Mouse (Mus musculus): ENCODE data around the gene Atp6v0e2. TPM values are rescaled to one million over a fixed set of nuclear protein-coding genes. Genes with fewer than 3 reads are reported as not detected.

Gene Atp6v0e2
- polyA plus RNA-seq, 2 experiments, result 0.75 to 0.81 TPM

GRCm38 (mm10) chr6:48493136-48493730, 44.2 kb upstream of the Atp6v0e2 start:
- Histone ChIP-seq H3K27ac (no peak overlapping the region), H3K9me3 (ENCODE audit: control insufficient read depth, low read length) (no peaks in the 10 kb centered on the region), H3K4me3 (ENCODE audit: insufficient read depth in 1 of 2, low read depth in 2 of 2, low read length in 2 of 2) (no peak overlapping the region), H3K9ac (replicated peaks) (no peak overlapping the region), H3K36me3 (replicated peaks; ENCODE audit: control insufficient read depth, insufficient read depth, low read depth) (no peaks in the 10 kb centered on the region), H3K27me3 (ENCODE audit: control insufficient read depth, insufficient read depth, low read length) (no peaks in the 10 kb centered on the region), H3K4me2 (ENCODE audit: low read depth) (no peak overlapping the region), H3K4me1 (replicated peaks; ENCODE audit: control insufficient read depth in 2 of 2, insufficient read depth in 2 of 2, low read length in 1 of 2) (0 out of 4 replicates have a peak, but pooled peaks cover 0 to under 1% of the 10 kb centered on the region in 2 experiments)
- ATAC-seq (ENCODE audit: insufficient read depth) (no peak), DNase-seq (ENCODE audit: low read depth in 3 of 3, low spot score in 3 of 3) (no peak)
- WGBS (ENCODE audit: insufficient replicate concordance), result 39% methylated on average over 8 of the region's 8 CpGs
- TF ChIP-seq CTCF (IDR thresholded peaks at IDR 0.05; ENCODE audit: low read depth), result no peak
- no peak for TF ChIP-seq EP300 (IDR thresholded peaks at IDR 0.05; ENCODE audit: low read depth)

GRCm38 (mm10) chr6:48497521-48497920, 39.9 kb upstream of the Atp6v0e2 start:
- 68% methylated on average over 4 of the region's 4 CpGs for WGBS (ENCODE audit: insufficient replicate concordance)

GRCm38 (mm10) chr6:48503847-48504240, 33.6 kb upstream of the Atp6v0e2 start:
- Histone ChIP-seq H3K4me2 (ENCODE audit: low read depth) (peak overlapping the region; percentile 82), H3K4me3 (ENCODE audit: insufficient read depth in 1 of 2, low read depth in 2 of 2, low read length in 2 of 2) (peak overlapping the region in 1 of 2 experiments; percentile 64; a peak in 2 of 4 replicates)
- peak; percentile 28; the same call in 1 of the 2 replicates for ATAC-seq (ENCODE audit: insufficient read depth)

More at GRCm38 (mm10) chr6:48497521-48497920, 39.9 kb upstream of the Atp6v0e2 start:
- Histone ChIP-seq H3K27ac (no peak overlapping the region), H3K27me3 (ENCODE audit: control insufficient read depth, insufficient read depth, low read length) (no peaks in the 10 kb centered on the region), H3K4me3 (ENCODE audit: insufficient read depth in 1 of 2, low read depth in 2 of 2, low read length in 2 of 2) (no peak overlapping the region), H3K4me2 (ENCODE audit: low read depth) (no peak overlapping the region), H3K9ac (replicated peaks) (no peak overlapping the region), H3K9me3 (ENCODE audit: control insufficient read depth, low read length) (no peaks in the 10 kb centered on the region), H3K4me1 (replicated peaks; ENCODE audit: control insufficient read depth in 2 of 2, insufficient read depth in 2 of 2, low read length in 1 of 2) (no peaks in the 10 kb centered on the region), H3K36me3 (replicated peaks; ENCODE audit: control insufficient read depth, insufficient read depth, low read depth) (no peaks in the 10 kb centered on the region)
- TF ChIP-seq CTCF (IDR thresholded peaks at IDR 0.05; ENCODE audit: low read depth) (no peak), EP300 (IDR thresholded peaks at IDR 0.05; ENCODE audit: low read depth) (no peak)
- ATAC-seq (ENCODE audit: insufficient read depth) (no peak), DNase-seq (ENCODE audit: low read depth in 3 of 3, low spot score in 3 of 3) (no peak)

GRCm38 (mm10) chr6:48504241-48504854, 33.1 kb upstream of the Atp6v0e2 start:
- under 1% methylated on average over 26 of the region's 26 CpGs for WGBS (ENCODE audit: insufficient replicate concordance)
- Histone ChIP-seq H3K4me1 (replicated peaks; ENCODE audit: control insufficient read depth in 2 of 2, insufficient read depth in 2 of 2, low read length in 1 of 2) (peaks cover 0 to 3% of the 10 kb centered on the region in 2 experiments; a peak in 2 of 4 replicates), H3K4me2 (ENCODE audit: low read depth) (peak overlapping the region; percentile 82), H3K27ac (no peak overlapping the region), H3K4me3 (ENCODE audit: insufficient read depth in 1 of 2, low read depth in 2 of 2, low read length in 2 of 2) (peak overlapping the region; percentile 53 to 64), H3K27me3 (ENCODE audit: control insufficient read depth, insufficient read depth, low read length) (no peaks in the 10 kb centered on the region), H3K36me3 (replicated peaks; ENCODE audit: control insufficient read depth, insufficient read depth, low read depth) (no peaks in the 10 kb centered on the region), H3K9ac (replicated peaks) (peak overlapping the region; percentile 59), H3K9me3 (ENCODE audit: control insufficient read depth, low read length) (no peaks in the 10 kb centered on the region)
- TF ChIP-seq EP300 (IDR thresholded peaks at IDR 0.05; ENCODE audit: low read depth), result no peak
- TF ChIP-seq CTCF (IDR thresholded peaks at IDR 0.05; ENCODE audit: low read depth), result no peak
- DNase-seq (ENCODE audit: low read depth in 3 of 3, low spot score in 3 of 3) (peak; percentile 37 to 46 (median 38)), ATAC-seq (ENCODE audit: insufficient read depth) (peak; percentile 72)

More at GRCm38 (mm10) chr6:48503847-48504240, 33.6 kb upstream of the Atp6v0e2 start:
- Histone ChIP-seq H3K27ac (no peak overlapping the region), H3K27me3 (ENCODE audit: control insufficient read depth, insufficient read depth, low read length) (no peaks in the 10 kb centered on the region), H3K4me1 (replicated peaks; ENCODE audit: control insufficient read depth in 2 of 2, insufficient read depth in 2 of 2, low read length in 1 of 2) (peaks cover 0 to 3% of the 10 kb centered on the region in 2 experiments; a peak in 2 of 4 replicates), H3K9ac (replicated peaks) (no peak overlapping the region; the same call in 1 of the 2 replicates), H3K9me3 (ENCODE audit: control insufficient read depth, low read length) (no peaks in the 10 kb centered on the region), H3K36me3 (replicated peaks; ENCODE audit: control insufficient read depth, insufficient read depth, low read depth) (no peaks in the 10 kb centered on the region)
- no peak for TF ChIP-seq EP300 (IDR thresholded peaks at IDR 0.05; ENCODE audit: low read depth)
- TF ChIP-seq CTCF (IDR thresholded peaks at IDR 0.05; ENCODE audit: low read depth), result no peak
- 2% methylated on average over 2 of the region's 2 CpGs for WGBS (ENCODE audit: insufficient replicate concordance)
- no peak for DNase-seq (ENCODE audit: low read depth in 3 of 3, low spot score in 3 of 3)

- Histone ChIP-seq H3K9ac (replicated peaks) (no peak overlapping the region), H3K36me3 (replicated peaks; ENCODE audit: control insufficient read depth, insufficient read depth, low read depth) (no peaks in the 10 kb centered on the region), H3K27ac (no peak overlapping the region), H3K27me3 (ENCODE audit: control insufficient read depth, insufficient read depth, low read length) (no peaks in the 10 kb centered on the region), H3K4me3 (ENCODE audit: insufficient read depth in 1 of 2, low read depth in 2 of 2, low read length in 2 of 2) (no peak overlapping the region), H3K9me3 (ENCODE audit: control insufficient read depth, low read length) (no peaks in the 10 kb centered on the region), H3K4me1 (replicated peaks; ENCODE audit: control insufficient read depth in 2 of 2, insufficient read depth in 2 of 2, low read length in 1 of 2) (peaks cover 0 to 3% of the 10 kb centered on the region in 2 experiments; a peak in 2 of 4 replicates), H3K4me2 (ENCODE audit: low read depth) (no peak overlapping the region)
- no peak for DNase-seq (ENCODE audit: low read depth in 3 of 3, low spot score in 3 of 3)
- TF ChIP-seq CTCF (IDR thresholded peaks at IDR 0.05; ENCODE audit: low read depth) (no peak), EP300 (IDR thresholded peaks at IDR 0.05; ENCODE audit: low read depth) (no peak)
- no peak for ATAC-seq (ENCODE audit: insufficient read depth)
- WGBS (ENCODE audit: insufficient replicate concordance), result 35% methylated on average over 4 of the region's 4 CpGs
Observed at GRCm38 (mm10) chr6:48508087-48508486, 29.3 kb upstream of the Atp6v0e2 start.
